Mouse (Mus musculus) left cerebral cortex, postnatal 10 days (tissue): ENCODE measurements around the gene Slc25a25. TPM values are rescaled to one million over a fixed set of nuclear protein-coding genes. Genes with fewer than 3 reads are reported as not detected.

Experiments used
- DNase-seq, 2 experiments: peaks; one replicate each; pipeline ENCODE4 v3.0.0; 2021 to 2022; ENCODE audit warnings: low spot score in 2 of 2, mixed read lengths in 1 of 2; ENCODE audit errors: extremely low spot score in 1 of 2
- intact Hi-C: fragments of 180-260 bp; cut with DNase I; formaldehyde crosslinking; loops from one replicate; pipeline ENCODE4 v1.15.1; 2025
- total RNA-seq, 2 experiments: library from RNA; stranded (reverse); gene quantifications; 2 replicates each; pipeline ENCODE4 v1.2.3; 2021

Slc25a25 gene
- total RNA-seq, 2 experiments from 2014 or later, result 48.9 to 51.3 TPM

DNA sequence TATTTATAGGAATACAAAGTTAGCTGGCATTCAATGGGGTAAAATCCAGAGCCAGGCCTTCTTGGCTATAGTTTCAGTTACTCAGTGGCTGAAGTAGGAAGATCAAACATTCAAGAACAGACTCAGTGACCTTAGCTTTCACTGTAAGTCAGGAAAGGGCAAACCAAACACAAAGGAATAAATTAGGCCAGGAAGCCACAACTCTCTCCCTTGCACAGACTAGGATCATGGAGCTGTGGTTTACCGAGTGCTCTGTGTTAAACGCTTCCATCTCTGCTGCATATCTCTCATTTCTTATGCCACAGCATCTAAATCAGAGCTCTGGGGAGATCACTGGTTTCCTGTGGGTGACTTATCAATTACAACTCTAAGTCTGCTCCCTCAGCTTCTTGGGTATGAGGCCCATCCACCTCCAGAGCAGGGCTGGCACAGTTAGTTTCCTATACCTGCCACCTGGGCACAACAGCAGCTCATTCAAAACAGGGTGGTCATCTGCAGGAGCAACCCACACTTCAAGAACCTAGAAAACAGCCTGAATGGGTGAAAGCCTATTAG, 13.6 kb downstream of the Slc25a25 start:
- intact Hi-C loops, result no loop called here
- no peak for DNase-seq

GRCm38 (mm10) chr2:32436686-32437372, 14.4 kb downstream of the Slc25a25 start:
- intact Hi-C loops, result no loop called here
- no peak for DNase-seq

DNA sequence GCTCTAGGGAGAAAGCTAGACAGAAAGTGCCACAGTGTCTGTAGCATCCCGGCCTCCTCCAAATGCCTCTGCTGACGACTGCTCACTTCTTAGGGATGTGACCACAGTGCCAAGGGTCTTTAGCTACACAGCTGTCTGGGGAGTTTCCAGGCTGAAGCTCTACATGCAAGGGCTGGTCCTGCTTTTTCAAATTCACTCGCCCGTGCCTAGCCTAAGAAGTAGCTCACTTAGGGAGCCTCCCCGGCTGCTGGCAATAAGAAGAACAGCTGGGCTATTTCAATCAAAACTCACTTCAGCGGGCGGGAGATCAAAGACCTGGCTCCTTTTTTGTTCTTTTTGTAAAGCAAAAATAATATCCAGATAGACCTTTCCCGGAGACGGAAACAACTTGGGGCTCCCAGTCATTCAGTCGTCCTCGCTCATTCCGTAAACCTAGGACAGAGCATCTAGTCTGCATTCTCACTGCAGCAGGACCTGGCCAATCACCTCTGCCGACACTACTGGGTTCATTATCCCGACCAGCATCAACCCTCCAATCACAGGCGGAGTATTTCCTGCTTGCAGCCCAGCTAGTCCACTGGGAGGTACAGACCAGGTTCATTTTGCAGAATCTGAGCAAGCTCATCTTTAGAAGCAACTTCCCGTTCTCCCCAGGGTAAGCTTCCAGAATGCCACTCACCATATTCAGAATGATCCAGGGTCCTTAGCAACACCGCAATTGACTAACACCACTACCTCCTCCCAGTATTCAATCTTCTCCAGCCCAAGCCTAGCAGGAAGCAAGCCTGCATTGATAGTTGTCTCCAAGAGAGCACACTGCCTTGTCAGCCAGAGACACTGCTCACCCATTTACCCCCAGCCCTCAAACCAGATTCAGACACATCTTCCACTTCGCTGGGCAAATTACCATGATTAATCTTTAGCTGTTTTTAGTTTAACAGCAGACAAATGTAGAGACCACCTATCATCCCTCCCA, 20.3 kb downstream of the Slc25a25 start:
- intact Hi-C loops, result no loop called here
- DNase-seq, result peak; percentile 87 to 92

DNA sequence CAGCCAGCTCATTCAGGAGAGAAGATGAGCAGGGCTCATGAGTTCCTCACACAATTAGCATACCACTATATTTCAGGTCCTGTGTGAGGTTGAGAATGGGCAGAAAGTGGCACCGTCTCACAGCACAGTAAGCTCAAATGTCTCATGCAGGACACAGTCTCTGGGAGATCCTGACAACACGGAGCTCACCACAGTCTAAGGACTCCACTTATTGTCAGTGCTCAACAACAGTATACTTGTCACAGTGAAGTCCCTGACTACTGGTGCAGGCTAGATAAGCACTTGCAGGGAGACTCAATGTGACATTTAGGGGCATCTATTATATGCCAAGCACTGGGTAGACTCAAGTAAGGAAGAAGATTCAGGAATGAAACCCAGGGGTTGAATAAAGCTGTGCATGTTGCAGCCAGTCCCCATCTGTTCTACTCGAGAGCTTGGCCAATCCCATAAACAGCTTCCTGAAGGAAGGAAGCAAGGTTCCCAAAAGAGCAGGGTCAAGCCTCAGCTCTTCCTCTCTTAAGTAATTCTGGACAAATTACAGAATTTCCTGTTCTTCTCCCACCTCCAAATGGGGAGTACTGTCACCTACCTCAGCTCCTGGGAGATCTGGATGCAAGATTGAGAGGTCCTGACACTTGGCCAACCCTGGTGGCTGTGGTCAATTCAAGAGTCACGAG, 21.9 kb downstream of the Slc25a25 start:
- intact Hi-C loops, result no loop called here
- DNase-seq, result no peak

DNA sequence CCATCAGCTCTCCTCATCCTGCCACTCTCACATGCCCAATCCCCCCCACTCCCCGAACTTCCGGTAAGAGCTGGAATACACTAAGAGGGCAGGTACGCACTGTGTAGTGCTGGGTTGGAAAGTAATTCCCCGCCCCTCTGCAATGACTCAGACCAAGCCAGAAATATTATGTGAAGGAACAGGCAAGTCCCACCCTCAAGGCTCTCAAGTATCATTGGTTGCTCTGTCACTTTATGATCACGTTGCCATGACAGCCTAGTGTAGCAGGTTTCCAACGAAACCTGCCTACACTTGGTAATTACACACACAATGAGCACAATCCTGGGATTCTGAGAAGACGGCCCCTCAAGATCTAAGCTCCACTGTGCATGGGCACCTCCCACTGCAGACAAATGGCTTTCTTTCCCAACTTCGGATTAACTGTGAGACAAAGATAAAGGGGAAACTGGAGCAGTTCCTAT, 23.0 kb downstream of the Slc25a25 start:
- intact Hi-C loops, result no loop called here
- DNase-seq, result peak in 1 of 2 experiments; percentile 70

GRCm38 (mm10) chr2:32427720-32428119, 23.5 kb downstream of the Slc25a25 start:
- intact Hi-C loops, result no loop called here
- DNase-seq, result no peak

DNA sequence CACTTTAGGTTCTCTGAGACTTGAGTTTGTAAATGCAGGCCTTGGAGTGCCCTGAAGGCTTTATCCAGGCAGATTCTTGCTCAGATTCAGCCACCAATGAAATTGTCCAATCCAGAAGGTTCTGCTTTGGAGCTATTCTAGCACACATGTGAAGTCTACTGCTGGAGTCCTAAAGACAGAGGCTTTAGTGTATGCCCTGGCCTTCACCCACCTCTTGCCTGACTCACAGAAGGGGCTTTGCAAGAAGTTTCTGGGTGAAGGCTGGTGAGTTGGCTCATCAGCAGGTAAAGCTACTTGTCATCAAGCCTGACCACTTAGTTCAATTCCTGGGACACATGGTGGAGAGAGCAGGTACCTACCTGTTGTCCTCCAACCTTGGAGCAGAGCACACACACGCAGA, 25.1 kb downstream of the Slc25a25 start:
- DNase-seq, result no peak
- intact Hi-C loops, result no loop called here

DNA sequence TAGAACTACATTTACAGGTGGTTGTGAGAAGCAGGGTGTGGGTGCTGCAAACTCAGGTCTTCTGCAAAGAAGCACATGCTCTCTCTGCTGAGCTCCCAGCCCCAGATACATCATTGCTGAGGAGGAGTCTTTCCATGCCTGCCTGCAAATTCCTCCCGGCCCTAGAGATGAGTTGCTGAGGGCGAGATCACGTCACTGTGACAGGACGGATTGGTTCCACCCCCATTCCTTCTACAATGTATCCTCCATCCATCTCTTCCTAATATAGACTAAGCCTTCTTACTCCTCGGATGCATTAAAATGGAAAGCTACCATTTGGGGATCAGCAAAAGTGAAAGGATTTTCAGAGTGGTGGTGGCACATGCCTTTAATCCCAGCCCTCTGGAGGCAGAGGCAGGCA, 25.7 kb downstream of the Slc25a25 start:
- no peak for DNase-seq
- intact Hi-C loops, result no loop called here

DNA sequence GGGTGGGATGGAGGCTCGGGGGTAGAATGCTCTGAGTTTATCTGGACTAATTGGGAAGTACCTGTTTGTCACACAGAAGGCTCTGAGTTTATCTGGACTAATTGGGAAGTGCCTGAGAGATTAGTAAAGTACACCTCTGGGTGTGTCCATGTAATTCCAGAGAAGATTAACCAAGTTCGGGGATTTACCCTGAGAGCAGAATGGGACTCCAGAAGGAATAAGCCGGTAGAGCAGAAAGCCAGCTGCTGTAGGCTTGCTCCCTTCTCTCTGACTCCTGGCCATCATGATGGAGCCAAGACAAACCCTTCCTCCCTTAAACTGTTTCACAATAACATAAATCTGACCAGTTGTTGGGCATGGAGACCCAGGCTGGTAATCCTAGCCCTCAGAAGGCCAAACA, 26.4 kb downstream of the Slc25a25 start:
- no peak for DNase-seq
- intact Hi-C loops, result no loop called here

- peak; percentile 35 to 67 for DNase-seq
- intact Hi-C loops, result no loop called here
Observed at GRCm38 (mm10) chr2:32423481-32424331, 27.5 kb downstream of the Slc25a25 start.

DNA sequence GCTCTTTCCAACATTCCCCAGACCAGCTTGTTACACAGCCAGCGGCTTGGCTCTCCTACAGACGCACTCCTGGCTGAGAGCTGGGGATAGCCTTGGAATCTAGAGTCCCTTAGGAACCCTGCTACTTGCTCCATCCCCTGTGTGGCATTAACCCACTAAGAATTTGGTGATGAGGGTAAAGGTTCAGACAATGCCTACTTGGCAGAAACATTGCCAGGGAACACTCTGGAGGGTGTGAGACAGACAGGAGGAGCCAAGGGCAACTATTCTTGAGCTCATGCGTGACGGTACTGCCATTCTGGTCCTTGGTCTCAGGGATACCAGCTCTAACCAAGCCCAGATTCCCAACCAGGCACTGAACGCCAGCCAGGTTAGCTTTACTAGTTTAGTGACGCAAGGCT, 29.4 kb downstream of the Slc25a25 start:
- no peak for DNase-seq
- intact Hi-C loops, result no loop called here

- DNase-seq, result no peak
- intact Hi-C loops, result no loop called here
Observed at GRCm38 (mm10) chr2:32420647-32421046, 30.6 kb downstream of the Slc25a25 start.

DNA sequence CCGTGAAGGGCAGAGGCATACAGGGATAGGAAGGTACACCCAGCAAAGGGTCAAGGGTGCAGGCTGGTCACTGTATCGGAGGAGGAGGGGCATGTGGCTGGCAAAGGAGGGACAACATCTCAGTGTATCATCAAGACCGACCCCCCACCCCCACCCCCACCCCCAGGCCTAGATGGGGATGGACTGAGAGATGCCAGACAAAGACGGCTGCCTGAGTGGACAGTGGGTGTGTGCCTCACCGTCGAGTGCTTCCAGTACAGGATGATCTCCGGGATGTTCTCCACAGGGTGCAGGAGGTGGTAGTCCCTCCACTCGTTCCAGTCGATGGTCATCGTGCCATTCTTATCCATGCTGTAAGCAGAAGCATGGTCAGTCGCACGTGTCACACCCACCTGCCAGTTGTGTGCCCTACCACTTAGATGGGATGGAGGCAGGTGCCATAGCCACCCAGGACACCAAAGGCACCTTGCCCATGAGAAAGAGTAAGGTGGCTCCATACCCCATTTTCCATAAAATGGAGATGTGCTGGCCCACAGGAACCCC, 31.1 kb downstream of the Slc25a25 start:
- intact Hi-C loops, result no loop called here
- no peak for DNase-seq

GRCm38 (mm10) chr2:32419359-32419758, 31.9 kb downstream of the Slc25a25 start:
- intact Hi-C loops, result no loop called here
- no peak for DNase-seq

GRCm38 (mm10) chr2:32418430-32419151, 32.7 kb downstream of the Slc25a25 start:
- DNase-seq, result no peak
- intact Hi-C loops, result no loop called here

DNA sequence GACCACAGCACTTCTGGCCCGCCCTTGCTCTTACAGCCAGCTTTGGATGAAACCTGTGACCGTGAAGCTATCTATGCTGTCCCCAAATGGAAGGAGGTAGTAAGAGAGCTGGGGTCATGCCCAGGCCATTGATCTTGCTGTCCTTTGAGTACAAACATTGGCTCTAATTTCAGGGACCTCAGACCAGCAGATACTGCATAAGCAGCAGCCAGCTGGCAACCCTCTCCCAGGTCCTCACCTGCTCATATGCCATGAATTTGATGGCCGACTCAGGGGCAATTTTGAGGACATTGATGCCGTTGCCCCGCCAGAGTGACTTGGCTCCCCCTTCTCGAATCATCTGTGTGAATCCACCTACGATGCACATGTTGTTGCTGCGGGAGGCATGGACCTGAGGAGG, 33.8 kb downstream of the Slc25a25 start:
- no peak for DNase-seq
- intact Hi-C loops, result no loop called here

DNA sequence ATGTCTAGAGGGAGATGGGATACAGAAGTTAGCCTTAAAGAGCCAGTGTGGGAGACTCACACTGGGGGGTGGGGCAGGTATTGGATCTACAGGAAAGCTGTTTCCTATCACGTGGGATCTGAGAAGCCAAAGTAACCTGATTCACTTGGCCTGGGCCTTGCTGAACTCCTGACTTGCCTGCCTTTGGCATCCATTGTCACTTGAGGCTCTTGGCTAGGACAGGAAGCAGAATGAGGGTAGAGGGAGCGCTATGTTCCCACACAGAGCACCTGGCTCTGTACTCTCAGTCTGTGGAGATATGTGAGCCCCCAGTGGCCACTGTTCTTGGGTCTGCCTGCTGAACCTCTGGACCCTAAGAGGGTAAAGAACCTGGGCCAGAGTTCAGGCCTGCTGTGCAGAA, 34.7 kb downstream of the Slc25a25 start:
- intact Hi-C loops, result no loop called here
- no peak for DNase-seq
